Mouse (Mus musculus) 3134 (cell line): Measurements from ENCODE around the gene Nhsl2.
"Not testable (repeated sequence)": the region's sequence is repeated elsewhere in the genome, so short reads cannot be mapped to it uniquely, and the experiment has no call there.

Source experiments
- DNase-seq: peaks from one replicate; pipeline ENCODE4 v3.0.0-alpha.2; 2011; ENCODE audit warnings: low spot score; ENCODE audit not compliant: insufficient read length; ENCODE audit errors: extremely low read depth

Nhsl2 gene

DNA sequence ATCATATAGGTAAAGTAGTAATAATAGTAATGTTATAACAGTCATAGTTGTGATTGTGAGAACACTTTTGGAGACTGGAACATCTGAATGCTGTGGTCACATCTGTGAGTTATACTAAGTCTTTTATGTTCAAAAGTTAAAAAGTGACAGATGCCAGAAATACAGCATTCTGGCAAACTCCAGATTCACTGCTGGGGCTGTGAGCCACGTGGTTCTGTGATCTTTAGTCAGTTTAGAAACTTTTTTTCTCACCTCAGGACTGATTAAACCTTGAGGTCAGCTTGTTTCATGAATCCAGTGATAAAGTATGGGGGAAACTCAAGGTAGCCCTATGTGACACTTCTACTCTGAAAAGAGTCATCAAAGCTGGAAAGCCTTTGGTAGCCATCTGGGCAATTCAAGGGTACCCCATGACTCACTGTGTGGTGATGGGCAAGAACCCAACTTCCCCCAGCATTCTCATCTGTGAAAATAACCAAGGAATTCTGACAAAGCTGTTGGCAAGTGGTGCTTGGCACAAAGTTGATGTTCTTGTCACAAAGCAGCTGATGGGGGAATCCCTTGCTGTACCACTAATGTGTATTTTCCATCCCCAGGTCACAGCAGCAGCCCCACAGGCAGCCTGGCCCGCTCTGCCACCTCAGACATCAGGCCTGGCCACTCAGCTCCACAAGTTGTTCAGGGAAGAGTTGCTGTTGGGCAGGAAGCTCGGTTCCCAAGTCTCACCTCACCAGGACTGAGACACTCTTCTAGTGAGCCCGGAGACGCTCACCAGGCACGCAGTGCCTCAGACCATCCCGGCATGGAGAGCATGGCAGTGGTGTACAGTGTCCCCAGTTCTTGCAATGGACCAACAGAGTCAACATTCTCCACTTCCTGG is 227.9 kb downstream of the Nhsl2 start:
- peak; percentile 36 for DNase-seq

DNA sequence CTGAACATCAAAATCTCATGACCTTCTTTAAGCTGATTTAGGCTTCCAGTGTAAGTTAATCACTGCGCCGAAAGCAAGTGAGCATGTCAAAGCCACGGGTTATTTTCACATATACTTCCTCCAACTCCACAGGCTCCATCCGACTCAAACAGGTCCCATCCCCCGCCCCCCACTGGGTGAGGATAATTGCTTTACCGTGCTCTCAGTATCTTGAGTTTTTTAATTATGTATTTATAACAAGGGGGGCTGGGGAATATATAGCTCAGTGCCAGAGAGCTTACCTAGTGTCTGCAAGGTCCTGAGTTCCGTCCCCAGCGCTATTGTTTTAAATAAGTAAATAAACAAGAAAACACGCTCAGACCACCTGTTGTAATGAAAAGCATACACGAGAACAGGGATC is 231.9 kb downstream of the Nhsl2 start:
- DNase-seq = no peak

GRCm38 (mm10) chrX:102081573-102082279 is 232.5 kb downstream of the Nhsl2 start:
- DNase-seq = no peak

- DNase-seq = no peak
These were observed 233.2 kb downstream of the Nhsl2 start for GRCm38 (mm10) chrX:102082340-102082739.

DNA sequence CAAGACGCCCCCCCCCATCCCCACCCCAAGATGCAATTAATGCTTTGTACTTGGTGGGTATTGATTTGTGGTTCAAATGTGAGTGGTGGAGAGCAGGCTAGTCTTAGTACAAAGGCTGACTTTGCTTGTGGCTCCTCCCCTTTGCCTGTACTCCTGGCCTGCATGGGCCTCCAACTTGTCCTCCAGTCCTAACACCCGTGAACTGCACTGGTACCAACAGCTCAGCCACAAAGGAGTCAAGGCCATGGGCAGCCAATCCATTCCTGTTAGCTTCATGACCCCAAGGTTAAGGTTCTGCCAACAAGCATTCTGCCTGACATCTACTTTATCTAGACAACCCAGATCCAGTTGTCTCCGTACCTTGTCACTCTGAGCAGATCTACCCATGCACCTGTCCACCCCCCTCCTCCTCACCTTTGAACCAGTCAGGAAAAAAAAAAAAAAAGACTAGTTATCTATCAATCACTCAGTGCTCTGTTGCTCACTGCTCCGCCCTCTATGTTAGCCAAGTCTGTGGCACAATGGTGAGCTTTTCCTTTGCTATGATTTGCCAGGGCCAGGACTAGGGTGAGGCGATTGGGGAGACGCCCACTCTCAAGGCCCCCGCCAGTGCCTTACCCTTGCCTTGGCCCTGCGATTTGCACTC is 236.7 kb downstream of the Nhsl2 start:
- DNase-seq = no peak

DNA sequence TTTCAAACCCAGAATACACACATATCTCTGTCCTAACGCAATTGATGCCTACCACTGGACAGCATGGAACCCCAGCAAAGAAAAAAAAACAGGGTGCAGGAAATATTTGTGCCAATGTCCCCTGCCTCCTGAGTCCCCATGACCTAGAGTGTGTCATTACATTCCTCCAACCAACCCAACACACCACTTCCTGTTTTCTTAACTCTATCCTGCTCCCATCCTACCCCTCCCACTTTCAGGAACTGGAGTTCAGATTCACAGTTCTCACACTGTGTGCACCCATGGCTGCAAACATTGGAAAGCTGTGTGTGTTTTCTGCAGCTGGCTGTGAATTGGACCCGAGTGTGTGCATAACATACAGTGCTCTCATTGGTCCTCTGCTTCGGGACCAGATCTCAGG is 241.4 kb downstream of the Nhsl2 start:
- DNase-seq = peak; percentile 21

GRCm38 (mm10) chrX:102094381-102094904 is 245.3 kb downstream of the Nhsl2 start:
- DNase-seq = no peak

DNA sequence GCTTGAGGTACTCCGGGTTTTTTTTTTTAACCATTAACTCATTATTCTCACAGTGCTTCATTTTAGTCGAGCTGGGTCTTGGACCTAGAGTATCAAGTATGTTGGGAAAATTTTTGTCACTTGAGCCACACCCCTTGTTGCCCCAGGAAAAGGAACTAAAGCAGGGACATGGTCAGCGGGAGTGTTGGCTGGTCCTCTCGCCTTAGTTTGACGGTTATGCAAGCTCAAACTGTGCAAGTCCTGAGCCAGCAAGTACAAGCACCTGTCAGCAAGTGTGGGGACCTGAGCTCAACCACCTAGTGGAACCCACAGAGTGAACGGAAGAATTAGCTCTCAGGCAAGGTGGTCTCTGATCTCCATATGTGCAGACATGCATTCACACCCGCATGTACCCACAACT is 252.7 kb downstream of the Nhsl2 start:
- no peak for DNase-seq

GRCm38 (mm10) chrX:102103830-102104229 is 254.6 kb downstream of the Nhsl2 start:
- DNase-seq = not testable (repeated sequence)

GRCm38 (mm10) chrX:102109349-102109748 is 260.2 kb downstream of the Nhsl2 start:
- not testable (repeated sequence) for DNase-seq

- no peak for DNase-seq
These were observed 266.5 kb downstream of the Nhsl2 start for GRCm38 (mm10) chrX:102115676-102116075.

GRCm38 (mm10) chrX:102119042-102119864 is 270.1 kb downstream of the Nhsl2 start, which contains the start of gene Pin4:
Gene Pin4, plus strand, starts transcription at chrX:102119447.
- peak; percentile 83 for DNase-seq

DNA sequence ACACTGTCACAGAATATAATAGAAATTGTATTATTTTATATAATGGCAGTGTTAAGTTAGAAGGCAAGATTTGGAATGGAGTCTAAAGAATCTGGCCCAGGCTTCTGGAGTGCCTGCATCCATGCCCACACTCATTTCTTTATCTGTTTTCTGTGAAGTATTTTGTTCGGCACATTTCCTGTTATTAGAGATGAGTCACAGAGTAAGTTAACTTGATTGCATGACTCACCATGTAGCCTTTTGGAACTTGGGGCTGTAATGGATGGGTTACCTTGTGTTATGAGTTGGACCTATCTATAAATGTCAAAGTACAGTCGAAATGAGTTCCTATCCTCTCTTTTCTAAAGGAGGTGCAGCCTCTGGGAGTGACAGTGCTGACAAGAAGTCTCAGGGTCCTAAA is 272.1 kb downstream of the Nhsl2 start:
- DNase-seq = no peak

- no peak for DNase-seq
These were observed 292.0 kb downstream of the Nhsl2 start for GRCm38 (mm10) chrX:102141157-102141556.
